Mouse (Mus musculus) hindbrain, embryonic 10.5 days (tissue): Measurements from ENCODE around the gene Ift22. TPM values are rescaled to one million over a fixed set of nuclear protein-coding genes. Genes with fewer than 3 reads are reported as not detected.

Experiments used
- DNase-seq: peaks from one replicate; pipeline ENCODE4 v3.0.0-alpha.2; 2017; ENCODE audit warnings: low spot score
- H3K27ac ChIP-seq: fragments of 300-500 bp; sonication (generic); 2 replicates; pipeline ENCODE4 v1.5.1; 2016; ENCODE audit warnings: mild to moderate bottlenecking, moderate library complexity
- H3K27me3 ChIP-seq: fragments of 300-500 bp; sonication (generic); 2 replicates; pipeline ENCODE4 v1.6.1; 2016; ENCODE audit warnings: mild to moderate bottlenecking; ENCODE audit not compliant: poor library complexity, insufficient read depth, severe bottlenecking
- H3K36me3 ChIP-seq: fragments of 300-500 bp; sonication (generic); 2 replicates; pipeline ENCODE4 v1.6.1; 2016; ENCODE audit warnings: mild to moderate bottlenecking, moderate library complexity
- H3K4me1 ChIP-seq: fragments of 300-500 bp; sonication (generic); replicated peaks from 2 replicates; pipeline ENCODE4 v1.6.1; 2016; ENCODE audit warnings: mild to moderate bottlenecking
- H3K4me3 ChIP-seq: fragments of 300-500 bp; sonication (generic); 2 replicates; pipeline ENCODE4 v1.5.1; 2016; ENCODE audit warnings: mild to moderate bottlenecking, moderate library complexity
- H3K9me3 ChIP-seq: fragments of 300-500 bp; sonication (generic); 2 replicates; pipeline ENCODE4 v1.6.1; 2016; ENCODE audit warnings: mild to moderate bottlenecking, moderate library complexity
- WGBS: fragments of 180-500 bp; shearing (Covaris S2); methylation state at CpG from one replicate; pipeline ENCODE4 v1.1.7; 2016; 5-methylcytosine and 5-hydroxymethylcytosine counted together
- polyA plus RNA-seq: library from polyadenylated mRNA; unstranded; fragments of >200 nt; fragmentation: Nextera tagmentation; extraction: Ambion mirVana; gene quantifications from 2 replicates; pipeline ENCODE4 v1.2.1, GENCODE M21; 2016

Ift22 gene
- polyA plus RNA-seq, 1 experiment from 2014 or later = 124 TPM

- WGBS = 83% methylated on average over 5 of the region's 5 CpGs
- Histone ChIP-seq H3K9me3 (no peaks in the 10 kb centered on the region), H3K4me3 (no peak overlapping the region), H3K27ac (no peak overlapping the region), H3K36me3 (peaks cover 58% of the 10 kb centered on the region), H3K27me3 (no peaks in the 10 kb centered on the region), H3K4me1 (peaks cover 30% of the 10 kb centered on the region)
- no peak for DNase-seq
These were observed 51.1 kb downstream of the Ift22 start for GRCm38 (mm10) chr5:136958991-136959605.

- Histone ChIP-seq H3K27ac (no peak overlapping the region), H3K4me3 (no peak overlapping the region), H3K9me3 (no peaks in the 10 kb centered on the region), H3K27me3 (no peaks in the 10 kb centered on the region), H3K36me3 (peaks cover 66% of the 10 kb centered on the region), H3K4me1 (peaks cover 24% of the 10 kb centered on the region)
- no peak for DNase-seq
- 93% methylated on average over 6 of the region's 6 CpGs for WGBS
These were observed 52.1 kb downstream of the Ift22 start for GRCm38 (mm10) chr5:136960053-136960452.

GRCm38 (mm10) chr5:136961334-136961982 lies 53.5 kb downstream of the Ift22 start:
- 22% methylated on average over 5 of the region's 5 CpGs for WGBS
- H3K27ac ChIP-seq = peak overlapping the region; percentile 94
- H3K36me3 ChIP-seq = peaks cover 69% of the 10 kb centered on the region
- DNase-seq = no peak
- no peaks in the 10 kb centered on the region for H3K9me3 ChIP-seq
- H3K27me3 ChIP-seq = no peaks in the 10 kb centered on the region
- H3K4me3 ChIP-seq = peak overlapping the region; percentile 75
- H3K4me1 ChIP-seq = peaks cover 36% of the 10 kb centered on the region

GRCm38 (mm10) chr5:136961983-136962461 lies 54.1 kb downstream of the Ift22 start:
- H3K27me3 ChIP-seq = no peaks in the 10 kb centered on the region
- peak overlapping the region; percentile 94 for H3K27ac ChIP-seq
- H3K36me3 ChIP-seq = peaks cover 69% of the 10 kb centered on the region
- peak; percentile 93 for DNase-seq
- 0% methylated on average over 20 of the region's 20 CpGs for WGBS
- peaks cover 40% of the 10 kb centered on the region for H3K4me1 ChIP-seq
- H3K4me3 ChIP-seq = peak overlapping the region; percentile 75
- H3K9me3 ChIP-seq = no peaks in the 10 kb centered on the region

GRCm38 (mm10) chr5:136962501-136962900 lies 54.6 kb downstream of the Ift22 start:
- Histone ChIP-seq H3K9me3 (no peaks in the 10 kb centered on the region), H3K4me3 (peak overlapping the region; percentile 75), H3K4me1 (peaks cover 40% of the 10 kb centered on the region), H3K27me3 (no peaks in the 10 kb centered on the region), H3K36me3 (peaks cover 67% of the 10 kb centered on the region), H3K27ac (peak overlapping the region; percentile 94)
- DNase-seq = peak; percentile 86
- 3% methylated on average over 10 of the region's 10 CpGs for WGBS

- DNase-seq = no peak
- Histone ChIP-seq H3K4me1 (peaks cover 40% of the 10 kb centered on the region), H3K4me3 (peak overlapping the region; percentile 75), H3K9me3 (no peaks in the 10 kb centered on the region), H3K27me3 (no peaks in the 10 kb centered on the region), H3K27ac (peak overlapping the region; percentile 94), H3K36me3 (peaks cover 70% of the 10 kb centered on the region)
- 74% methylated on average over 8 of the region's 8 CpGs for WGBS
These were observed 55.1 kb downstream of the Ift22 start for GRCm38 (mm10) chr5:136962966-136963540.

Other genes starting within 250 kb of the Ift22 start
- not detected in 2 replicates for gene Myl10, start 215.0 kb upstream of the Ift22 start, polyA plus RNA-seq
- gene Col26a1, start 24.9 kb upstream of the Ift22 start, polyA plus RNA-seq = 72.0 and 73.0 TPM in 2 replicates
- 294 and 365 TPM in 2 replicates for gene Fis1, start 45.1 kb downstream of the Ift22 start, polyA plus RNA-seq
- 0.09 and 0.38 TPM in 2 replicates for gene Cldn15, start 58.5 kb downstream of the Ift22 start, polyA plus RNA-seq
- gene Plod3, start 78.9 kb downstream of the Ift22 start, polyA plus RNA-seq = 40.6 and 43.3 TPM in 2 replicates
- gene Znhit1, start 79.9 kb downstream of the Ift22 start, polyA plus RNA-seq = 108 and 113 TPM in 2 replicates
- 0.82 and 0.94 TPM in 2 replicates for gene Vgf, start 118.2 kb downstream of the Ift22 start, polyA plus RNA-seq
- 200 and 232 TPM in 2 replicates for gene Ap1s1, start 138.0 kb downstream of the Ift22 start, polyA plus RNA-seq
- gene Serpine1, start 164.1 kb downstream of the Ift22 start, polyA plus RNA-seq = not detected in 2 replicates
- 5.2 and 5.4 TPM in 2 replicates for gene Trim56, start 208.1 kb downstream of the Ift22 start, polyA plus RNA-seq
- gene Muc3, start 241.2 kb downstream of the Ift22 start, polyA plus RNA-seq = not detected in 2 replicates